Mouse (Mus musculus) Patski (cell line): Measurements from ENCODE around the gene Tfap2a. TPM values are rescaled to one million over a fixed set of nuclear protein-coding genes. Genes with fewer than 3 reads are reported as not detected.

Source experiments
- ATAC-seq: fragments of 100-300 bp; one replicate; pipeline ENCODE4 v1.8.0; 2021
- CTCF ChIA-PET: fragments of 350-600 bp; sonication (Branson Sonifier 250); formaldehyde crosslinking; loops from one replicate; lab custom pipeline; 2022; ENCODE audit warnings: inconsistent platforms; lab: Charles Lee
- POLR2A ChIA-PET: fragments of 350-600 bp; sonication (Branson Sonifier 250); formaldehyde crosslinking; loops from one replicate; lab custom pipeline; 2022; ENCODE audit warnings: antibody characterized with exemption, inconsistent platforms; lab: Charles Lee
- DNase-seq: peaks from one replicate; pipeline ENCODE4 v3.0.0-alpha.2; 2011; ENCODE audit warnings: low read depth, low spot score
- H3K27me3 ChIP-seq: fragments of 371-371 bp; one replicate; pipeline ENCODE4 v1.5.1; 2021
- CTCF ChIP-seq: fragments of 100-300 bp; IDR thresholded peaks from one replicate; pipeline ENCODE4 v1.5.1; 2021
- in situ Hi-C: fragments of 300-500 bp; cut with MboI; formaldehyde crosslinking; loops from 3 replicates; pipeline ENCODE4 v1.11.1; 2018; ENCODE audit warnings: low pct_unique_long_range_greater_than_20kb, mixed read lengths
- polyA plus RNA-seq: library from polyadenylated mRNA; unstranded; gene quantifications from one replicate; pipeline ENCODE4 v1.2.3, GENCODE M21; 2021

Gene Tfap2a
- polyA plus RNA-seq, 1 experiment from 2014 or later, result 57.2 TPM

GRCm38 (mm10) chr13:40714531-40714930 lies 23.6 kb downstream of the Tfap2a start:
- in situ Hi-C loops, result no loop called here
- CTCF ChIA-PET, result no interaction called here
- no peak for TF ChIP-seq CTCF
- POLR2A ChIA-PET, result interaction anchor here (1.0 kb wide), 1 partner anchor 18 kb away, joined by 4 read pairs; no protein-coding TSS in a partner anchor
- no peak for ATAC-seq
- DNase-seq, result no peak
- H3K27me3 ChIP-seq, result no peaks in the 10 kb centered on the region

- in situ Hi-C loops, result no loop called here
- ChIA-PET CTCF (no interaction called here), POLR2A (interaction anchor here (1.0 to 2.2 kb wide), 2 partner anchors 11 to 19 kb away, joined by 4 to 5 read pairs; no protein-coding TSS in a partner anchor)
Measured at GRCm38 (mm10) chr13:40713681-40714080, 24.5 kb downstream of the Tfap2a start.

GRCm38 (mm10) chr13:40713241-40713640 lies 24.9 kb downstream of the Tfap2a start:
- TF ChIP-seq CTCF, result no peak
- DNase-seq (no peak), ATAC-seq (no peak)
- in situ Hi-C loops, result no loop called here
- CTCF ChIA-PET, result no interaction called here
- no peaks in the 10 kb centered on the region for H3K27me3 ChIP-seq
- POLR2A ChIA-PET, result interaction anchor here (2.2 kb wide), 1 partner anchor 10 kb away, joined by 5 read pairs; no protein-coding TSS in a partner anchor

More at GRCm38 (mm10) chr13:40713681-40714080, 24.5 kb downstream of the Tfap2a start:
- no peak for ATAC-seq
- no peak for TF ChIP-seq CTCF
- H3K27me3 ChIP-seq, result no peaks in the 10 kb centered on the region
- no peak for DNase-seq

- no peaks in the 10 kb centered on the region for H3K27me3 ChIP-seq
- ATAC-seq (no peak), DNase-seq (no peak)
- TF ChIP-seq CTCF, result no peak
- ChIA-PET CTCF (interaction anchor here (1.6 kb wide), 1 partner anchor 13 kb away, joined by 4 read pairs; no protein-coding TSS in a partner anchor), POLR2A (interaction anchor here (2.2 kb wide), 1 partner anchor 9 kb away, joined by 5 read pairs; no protein-coding TSS in a partner anchor)
- in situ Hi-C loops, result no loop called here
Measured at GRCm38 (mm10) chr13:40712526-40712832, 25.7 kb downstream of the Tfap2a start.

- no peak for ATAC-seq
- POLR2A ChIA-PET, result interaction anchor here (2.2 kb wide), 1 partner anchor 9 kb away, joined by 5 read pairs; no protein-coding TSS in a partner anchor
- CTCF ChIA-PET, result interaction anchor here (1.6 kb wide), 2 partner anchors 8 to 12 kb away, joined by 3 to 4 read pairs; no protein-coding TSS in a partner anchor
- H3K27me3 ChIP-seq, result no peaks in the 10 kb centered on the region
- DNase-seq, result no peak
- in situ Hi-C loops, result no loop called here
- TF ChIP-seq CTCF, result no peak
Measured at GRCm38 (mm10) chr13:40711661-40712525, 26.3 kb downstream of the Tfap2a start.

GRCm38 (mm10) chr13:40710062-40710342 lies 28.2 kb downstream of the Tfap2a start:
- in situ Hi-C loops, result no loop called here
- H3K27me3 ChIP-seq, result no peaks in the 10 kb centered on the region
- no peak for DNase-seq
- CTCF ChIA-PET, result no interaction called here
- POLR2A ChIA-PET, result no interaction called here
- TF ChIP-seq CTCF, result no peak
- no peak for ATAC-seq

- CTCF ChIA-PET, result no interaction called here
- POLR2A ChIA-PET, result no interaction called here
- TF ChIP-seq CTCF, result no peak
- in situ Hi-C loops, result no loop called here
- ATAC-seq, result no peak
- DNase-seq, result no peak
- no peaks in the 10 kb centered on the region for H3K27me3 ChIP-seq
Measured at GRCm38 (mm10) chr13:40709321-40710061, 28.7 kb downstream of the Tfap2a start.

- ChIA-PET POLR2A (no interaction called here), CTCF (no interaction called here)
- TF ChIP-seq CTCF, result no peak
- H3K27me3 ChIP-seq, result no peaks in the 10 kb centered on the region
- in situ Hi-C loops, result no loop called here
- ATAC-seq (no peak), DNase-seq (no peak)
Measured at GRCm38 (mm10) chr13:40708913-40709312, 29.3 kb downstream of the Tfap2a start.

- no peaks in the 10 kb centered on the region for H3K27me3 ChIP-seq
- ChIA-PET CTCF (no interaction called here), POLR2A (no interaction called here)
- in situ Hi-C loops, result no loop called here
- DNase-seq (no peak), ATAC-seq (no peak)
- no peak for TF ChIP-seq CTCF
Measured at GRCm38 (mm10) chr13:40708271-40708670, 29.9 kb downstream of the Tfap2a start.

- H3K27me3 ChIP-seq, result no peaks in the 10 kb centered on the region
- DNase-seq (no peak), ATAC-seq (no peak)
- ChIA-PET CTCF (no interaction called here), POLR2A (no interaction called here)
- TF ChIP-seq CTCF, result no peak
- in situ Hi-C loops, result no loop called here
Measured at GRCm38 (mm10) chr13:40707646-40708045, 30.5 kb downstream of the Tfap2a start.

- H3K27me3 ChIP-seq, result no peaks in the 10 kb centered on the region
- in situ Hi-C loops, result no loop called here
- POLR2A ChIA-PET, result no interaction called here
- no peak for DNase-seq
- ATAC-seq, result no peak
- CTCF ChIA-PET, result no interaction called here
- no peak for TF ChIP-seq CTCF
Measured at GRCm38 (mm10) chr13:40706612-40707011, 31.6 kb downstream of the Tfap2a start.
